Mouse (Mus musculus) right cerebral cortex, postnatal 36 days (tissue): Measurements from ENCODE around the gene Cntnap1.
"Not testable (repeated sequence)": the region's sequence is repeated elsewhere in the genome, so short reads cannot be mapped to it uniquely, and the experiment has no call there.

Experiments
- DNase-seq, 2 experiments: peaks; one replicate each; pipeline ENCODE4 v3.0.0; 2022; ENCODE audit warnings: low spot score in 2 of 2, mixed read lengths in 1 of 2

Cntnap1 gene

GRCm38 (mm10) chr11:101149178-101150105, 20.9 kb upstream of the Cntnap1 start:
- DNase-seq: no peak

- DNase-seq: no peak
Measured at GRCm38 (mm10) chr11:101151063-101151462, 19.3 kb upstream of the Cntnap1 start.

DNA sequence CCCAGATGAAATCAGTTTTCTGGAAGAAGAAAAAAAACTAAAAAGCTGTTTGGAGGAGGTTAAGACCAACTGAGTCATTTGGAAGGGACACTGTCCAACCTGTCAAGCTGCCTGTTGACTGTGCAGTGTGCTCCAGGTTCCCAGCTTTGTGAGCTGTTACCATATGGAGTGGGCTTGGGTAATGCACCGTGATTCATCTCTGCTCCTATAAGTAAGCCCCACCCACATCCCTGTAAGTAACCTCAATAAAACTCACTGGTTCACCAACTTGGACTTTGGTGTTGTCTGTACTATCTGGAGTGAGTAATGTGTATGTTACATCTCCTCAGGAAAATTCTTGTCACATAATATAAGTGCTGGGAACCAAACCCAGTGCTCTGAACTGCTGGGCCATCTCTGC, 17.5 kb upstream of the Cntnap1 start:
- no peak for DNase-seq

GRCm38 (mm10) chr11:101154648-101155047, 15.7 kb upstream of the Cntnap1 start:
- no peak for DNase-seq

DNA sequence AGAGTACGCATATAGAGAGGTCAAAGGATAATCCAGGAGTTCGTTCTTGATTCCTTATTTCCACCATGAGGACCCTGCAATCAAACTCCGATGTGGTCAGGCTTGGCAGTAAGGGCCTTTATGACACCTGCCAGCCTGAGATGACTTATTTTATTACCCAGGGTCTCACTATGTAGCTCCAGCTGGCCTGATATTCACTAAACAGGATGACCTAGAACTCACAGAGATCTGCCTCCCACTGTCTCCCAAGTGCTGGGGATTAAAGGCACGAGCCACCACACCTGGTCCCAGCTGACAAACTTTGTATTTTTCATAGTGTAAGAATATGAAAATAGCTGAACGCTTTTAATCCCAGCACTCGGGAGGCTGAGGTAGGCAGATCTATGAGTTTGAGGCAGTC, 15.2 kb upstream of the Cntnap1 start:
- no peak for DNase-seq

GRCm38 (mm10) chr11:101155728-101156371, 14.5 kb upstream of the Cntnap1 start, which contains the start of gene Tubg2:
Gene Tubg2 (plus strand): TSS chr11:101155907.
- peak; percentile 82 to 84 for DNase-seq

GRCm38 (mm10) chr11:101160151-101160550, 10.2 kb upstream of the Cntnap1 start:
- DNase-seq: not testable (repeated sequence)

- not testable (repeated sequence) for DNase-seq
Measured at GRCm38 (mm10) chr11:101160981-101161505, 9.3 kb upstream of the Cntnap1 start.

DNA sequence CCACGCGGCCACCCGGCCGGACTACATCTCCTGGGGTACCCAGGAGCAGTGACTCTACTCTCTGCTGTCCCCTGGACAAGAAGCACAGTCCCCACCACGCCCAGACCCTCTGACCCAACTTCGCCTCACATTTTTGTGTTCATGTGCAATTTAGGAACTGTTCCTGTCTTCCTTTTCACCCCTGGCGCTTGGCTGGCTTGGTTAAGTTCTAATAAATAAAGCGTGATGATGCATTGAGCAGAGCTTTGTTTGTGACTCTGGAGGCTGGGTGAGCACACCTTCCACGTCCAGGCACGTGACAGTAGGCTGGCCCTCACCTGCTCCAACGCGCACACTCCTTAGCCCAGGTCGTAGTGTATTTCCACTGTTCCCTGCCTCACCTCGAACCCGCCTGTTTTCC, 8.8 kb upstream of the Cntnap1 start:
- no peak for DNase-seq

DNA sequence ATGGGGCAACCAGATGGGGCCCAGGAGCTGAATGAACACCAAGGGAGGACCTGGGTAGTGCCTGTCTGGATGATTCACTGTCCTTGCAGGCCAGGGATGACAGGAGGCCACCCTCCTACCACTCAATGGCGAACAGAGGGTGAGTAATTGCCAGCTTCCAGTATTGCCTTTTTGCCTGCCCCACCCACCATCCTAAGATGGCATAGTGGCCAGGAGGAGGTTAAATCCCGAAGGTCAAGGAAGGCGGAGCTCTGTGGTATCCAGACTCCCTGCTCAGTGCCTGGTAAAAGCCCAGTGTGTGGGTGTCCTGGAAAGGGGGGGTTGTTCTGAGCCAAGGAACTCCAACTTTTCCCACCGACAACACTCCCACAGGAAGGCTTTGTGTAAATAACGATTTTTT, 8.0 kb upstream of the Cntnap1 start:
- DNase-seq: no peak

GRCm38 (mm10) chr11:101162772-101163171, 7.6 kb upstream of the Cntnap1 start:
- no peak for DNase-seq

DNA sequence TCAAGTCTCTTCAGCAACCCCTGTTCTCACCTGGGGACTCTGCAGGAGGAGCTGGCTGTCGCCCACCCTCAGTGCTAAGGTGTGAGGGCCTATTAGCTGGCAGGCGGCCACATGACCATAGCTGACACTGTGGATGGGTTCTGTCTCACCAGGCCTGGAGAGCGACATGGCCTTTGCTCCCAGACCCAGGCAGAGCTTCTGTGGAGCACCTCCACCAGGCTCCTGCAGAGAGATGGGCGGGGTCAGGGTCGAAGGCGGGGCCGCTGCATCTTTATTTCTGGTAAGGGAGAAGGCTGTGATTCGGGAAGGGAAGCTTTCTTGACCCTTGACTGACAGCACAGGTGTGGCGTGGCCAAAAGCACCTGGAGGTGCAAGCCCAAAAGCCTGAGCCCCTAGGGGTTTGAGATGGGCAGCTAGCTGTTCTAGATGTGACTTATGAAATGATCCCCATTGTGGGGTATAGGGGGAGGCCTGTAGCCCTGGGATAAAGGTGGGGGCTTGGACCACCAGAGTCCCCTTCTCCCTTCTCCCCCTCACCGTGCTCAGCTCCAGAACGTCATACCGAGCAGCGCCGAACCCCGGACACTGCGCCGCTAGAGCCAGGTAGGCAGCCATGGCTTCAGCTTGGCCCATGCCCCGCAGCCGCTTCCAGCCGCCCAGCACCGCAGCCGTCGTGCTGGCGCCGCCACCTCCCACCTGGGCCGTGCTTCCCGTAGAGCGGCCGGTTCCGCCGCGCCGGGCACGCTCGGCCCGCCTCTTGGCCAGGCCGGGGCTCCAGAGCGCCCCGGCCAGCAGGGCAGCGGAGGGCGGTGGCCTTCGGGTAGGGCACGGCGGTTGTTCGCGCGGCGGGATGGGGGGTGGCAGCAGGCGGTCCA, 6.6 kb upstream of the Cntnap1 start:
- DNase-seq: no peak

DNA sequence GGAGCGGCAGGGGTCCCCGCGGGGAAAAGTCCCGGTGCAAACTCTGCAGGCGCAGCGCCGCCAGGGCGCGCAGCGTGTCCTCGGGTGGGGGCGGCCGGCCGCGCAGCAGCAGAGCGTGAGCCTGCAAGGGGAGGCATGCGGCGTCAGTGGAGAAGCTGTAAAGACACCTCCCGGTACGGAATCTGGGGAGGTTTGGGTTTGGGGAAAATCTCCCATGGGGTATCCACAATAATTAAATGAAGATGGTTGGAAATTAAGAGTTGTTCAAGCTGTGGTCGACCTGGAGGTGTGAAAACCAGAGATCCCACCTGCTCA, 6.0 kb upstream of the Cntnap1 start:
- DNase-seq: no peak

GRCm38 (mm10) chr11:101164677-101165580, 5.4 kb upstream of the Cntnap1 start:
- no peak for DNase-seq

- no peak for DNase-seq
Measured at GRCm38 (mm10) chr11:101166357-101166756, 4.0 kb upstream of the Cntnap1 start.

DNA sequence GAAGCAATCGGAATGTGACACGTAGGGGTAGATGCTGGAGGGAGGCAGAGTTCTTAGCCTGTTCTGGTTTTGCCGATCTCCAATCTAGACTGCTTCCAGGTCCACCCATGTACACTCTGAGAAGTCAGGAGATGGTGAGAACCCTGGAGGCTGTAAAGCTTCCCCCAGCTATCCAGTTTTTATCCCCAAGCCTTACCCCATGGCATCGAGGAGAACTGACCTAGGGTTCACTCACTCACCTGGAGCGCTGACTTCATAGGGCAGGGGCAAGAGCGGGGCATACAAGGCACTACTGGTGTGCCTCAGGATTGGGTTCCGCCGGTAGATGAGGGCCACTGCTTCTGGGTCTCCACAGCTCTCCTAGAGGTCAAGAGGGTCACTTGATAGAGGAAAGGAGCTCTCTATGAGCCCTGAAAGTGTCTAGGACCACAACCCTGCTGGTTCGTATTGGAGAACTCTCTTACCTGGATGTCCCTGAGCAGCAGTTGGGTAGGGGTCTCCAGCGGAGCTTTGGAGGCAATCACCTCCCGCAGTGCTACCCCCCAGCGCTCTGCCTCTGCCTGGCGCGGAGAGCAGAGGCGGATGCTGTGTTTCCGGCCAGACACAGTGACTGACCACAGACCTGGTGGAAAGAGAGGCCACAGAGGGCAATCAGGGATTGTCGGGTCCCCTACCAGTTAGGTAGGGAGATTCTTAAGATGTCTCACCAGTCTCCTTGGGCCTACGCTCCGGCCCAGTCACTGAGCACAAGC, 2.9 kb upstream of the Cntnap1 start:
- no peak for DNase-seq

DNA sequence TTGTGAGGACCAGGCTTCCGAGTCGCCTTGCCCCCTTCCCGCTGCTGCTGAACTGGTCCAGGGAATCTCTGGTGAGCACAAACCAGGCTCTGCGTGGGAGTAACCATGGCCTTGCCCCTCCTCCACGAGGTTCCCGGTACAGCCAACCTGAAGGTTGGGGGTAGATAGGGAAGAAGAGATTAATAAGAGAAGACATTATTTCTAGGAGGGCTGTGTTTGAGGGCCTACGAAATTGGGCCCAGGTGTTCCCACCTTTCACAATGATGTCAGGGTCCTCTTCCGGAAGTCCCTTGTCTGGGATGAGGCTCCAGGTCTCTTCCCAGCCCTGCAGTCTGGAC, 2.4 kb upstream of the Cntnap1 start:
- no peak for DNase-seq

GRCm38 (mm10) chr11:101168301-101168980, 1.9 kb upstream of the Cntnap1 start:
- DNase-seq: no peak

GRCm38 (mm10) chr11:101169301-101170107, 819 bp upstream of the Cntnap1 start:
- no peak for DNase-seq
